Mouse (Mus musculus) mesoderm, embryonic 11.5 days (tissue): Measurements from ENCODE around the gene Ctc1.

Experiments used
- DNase-seq: peaks from one replicate; pipeline ENCODE4 v3.0.0-alpha.2; 2012; ENCODE audit warnings: low read depth, low spot score

The Ctc1 gene

DNA sequence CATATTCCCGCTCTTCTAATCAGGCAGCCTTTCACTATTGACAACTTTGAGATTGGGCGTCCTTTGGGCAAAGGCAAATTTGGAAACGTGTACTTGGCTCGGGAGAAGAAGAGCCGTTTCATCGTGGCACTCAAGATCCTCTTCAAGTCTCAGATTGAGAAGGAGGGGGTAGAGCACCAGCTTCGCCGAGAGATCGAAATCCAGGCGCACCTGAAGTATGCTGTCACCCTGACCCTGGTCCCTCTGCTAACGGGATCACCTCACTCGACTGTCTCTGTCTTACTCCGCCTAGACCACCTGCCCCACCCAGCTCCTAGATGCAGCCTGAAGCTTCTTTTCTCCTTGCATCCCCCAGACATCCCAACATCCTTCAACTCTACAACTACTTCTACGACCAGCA is 32.4 kb downstream of the Ctc1 start:
- DNase-seq: no peak

DNA sequence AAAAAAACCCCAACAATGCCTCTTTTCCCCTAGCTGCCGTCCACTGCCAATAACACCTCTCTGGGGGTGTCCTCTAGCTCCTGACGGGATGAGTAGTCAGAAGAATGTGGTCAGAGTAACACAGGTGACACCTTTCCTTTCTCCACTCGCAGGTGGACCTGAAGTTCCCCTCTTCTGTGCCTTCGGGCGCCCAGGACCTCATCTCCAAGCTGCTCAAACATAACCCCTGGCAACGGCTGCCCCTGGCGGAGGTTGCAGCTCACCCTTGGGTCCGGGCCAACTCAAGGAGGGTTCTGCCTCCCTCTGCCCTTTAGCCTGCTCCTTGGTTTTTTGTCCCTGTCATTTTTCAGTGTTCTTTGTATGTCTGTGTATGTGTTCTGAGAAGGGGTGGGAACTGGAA is 35.0 kb downstream of the Ctc1 start:
- DNase-seq: no peak

GRCm38 (mm10) chr11:69051771-69052170 is 36.1 kb downstream of the Ctc1 start:
- no peak for DNase-seq

- no peak for DNase-seq
These were observed 37.2 kb downstream of the Ctc1 start for GRCm38 (mm10) chr11:69052824-69053421.

GRCm38 (mm10) chr11:69053848-69054247 is 38.1 kb downstream of the Ctc1 start:
- DNase-seq: no peak

GRCm38 (mm10) chr11:69058265-69058664 is 42.6 kb downstream of the Ctc1 start:
- no peak for DNase-seq

- DNase-seq: no peak
These were observed 43.1 kb downstream of the Ctc1 start for GRCm38 (mm10) chr11:69058729-69059356.

- peak; percentile 98 for DNase-seq
These were observed 43.8 kb downstream of the Ctc1 start, which contains the start of gene Borcs6 for GRCm38 (mm10) chr11:69059357-69059974. TSS of gene Borcs6 (plus strand) at chr11:69059717.

GRCm38 (mm10) chr11:69059975-69060411 is 44.3 kb downstream of the Ctc1 start:
- no peak for DNase-seq

DNA sequence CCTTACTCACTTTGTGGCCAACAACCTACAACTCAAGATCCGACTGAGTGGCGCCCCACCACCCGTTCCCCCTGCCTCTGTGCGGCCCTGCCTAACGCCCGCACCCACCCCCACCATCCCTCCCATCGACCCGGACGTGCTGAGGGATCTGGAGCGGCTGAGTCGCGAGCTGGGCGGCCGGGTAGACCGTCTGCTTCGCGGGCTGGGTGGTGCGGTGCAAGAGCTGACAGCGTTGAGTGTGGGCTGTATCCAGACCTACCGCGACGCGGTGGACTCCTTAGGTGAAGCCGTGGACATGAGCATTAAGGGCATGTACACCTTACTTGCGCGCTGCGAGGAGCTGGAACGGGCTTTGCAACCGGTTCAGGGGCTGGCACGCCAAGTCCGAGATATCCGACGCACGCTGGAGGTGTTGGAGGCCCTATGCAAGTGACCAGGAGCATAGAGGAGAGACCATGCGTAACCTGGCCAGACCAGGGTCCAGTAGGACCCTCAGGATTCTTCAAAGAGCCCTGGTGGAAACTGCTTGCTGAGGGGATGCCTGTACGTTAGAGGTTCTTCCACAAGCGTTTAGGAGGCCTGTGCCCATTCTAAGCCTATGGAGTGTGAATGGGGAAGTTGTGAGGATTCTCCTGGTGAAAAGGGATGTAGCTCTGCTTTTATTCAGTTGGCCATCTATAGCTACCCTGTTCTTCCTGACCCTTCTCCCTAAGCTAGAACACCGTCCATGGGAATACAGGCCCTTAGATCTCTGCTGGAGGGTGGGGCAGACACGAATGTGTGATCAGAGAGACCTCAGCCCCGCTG is 44.9 kb downstream of the Ctc1 start:
- DNase-seq: no peak

DNA sequence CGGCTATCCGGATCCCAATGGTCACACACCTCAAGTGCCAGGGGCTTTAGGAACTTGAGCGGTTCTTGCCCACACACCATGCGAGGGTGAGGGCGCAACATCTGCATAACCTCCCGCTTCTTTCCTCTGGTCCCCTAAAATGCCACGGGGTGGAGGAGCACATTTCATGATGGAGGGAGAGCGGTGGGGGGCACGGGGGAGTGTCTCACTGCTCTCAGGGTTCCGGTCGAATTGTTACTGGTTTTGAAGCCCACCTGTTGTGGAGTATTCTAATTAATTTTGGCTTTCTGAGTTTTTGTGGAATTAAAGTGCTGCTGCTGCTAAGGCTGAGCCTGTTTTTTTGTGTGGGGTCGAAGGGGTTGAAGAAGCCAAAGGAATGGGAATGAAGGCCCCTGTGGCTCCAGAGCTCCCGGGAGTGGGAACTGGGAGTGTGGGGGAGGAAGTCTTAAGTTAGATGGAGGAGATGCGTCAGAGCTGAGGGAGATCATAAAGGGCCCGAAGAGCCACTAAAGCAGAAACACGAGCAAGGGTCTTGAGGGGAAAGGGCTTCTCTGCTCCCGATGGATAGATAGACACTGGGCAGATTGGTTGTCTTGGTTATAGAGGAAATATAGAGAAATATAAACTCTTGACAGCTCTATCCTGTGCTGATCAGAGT is 45.7 kb downstream of the Ctc1 start:
- no peak for DNase-seq

GRCm38 (mm10) chr11:69062194-69062760 is 46.6 kb downstream of the Ctc1 start:
- DNase-seq: peak; percentile 78

GRCm38 (mm10) chr11:69062761-69063224 is 47.1 kb downstream of the Ctc1 start:
- peak; percentile 94 for DNase-seq

GRCm38 (mm10) chr11:69063413-69064201 is 47.9 kb downstream of the Ctc1 start:
- DNase-seq: peak; percentile 82

- no peak for DNase-seq
These were observed 48.8 kb downstream of the Ctc1 start for GRCm38 (mm10) chr11:69064259-69065133.

GRCm38 (mm10) chr11:69065394-69065925 is 49.7 kb downstream of the Ctc1 start:
- no peak for DNase-seq

DNA sequence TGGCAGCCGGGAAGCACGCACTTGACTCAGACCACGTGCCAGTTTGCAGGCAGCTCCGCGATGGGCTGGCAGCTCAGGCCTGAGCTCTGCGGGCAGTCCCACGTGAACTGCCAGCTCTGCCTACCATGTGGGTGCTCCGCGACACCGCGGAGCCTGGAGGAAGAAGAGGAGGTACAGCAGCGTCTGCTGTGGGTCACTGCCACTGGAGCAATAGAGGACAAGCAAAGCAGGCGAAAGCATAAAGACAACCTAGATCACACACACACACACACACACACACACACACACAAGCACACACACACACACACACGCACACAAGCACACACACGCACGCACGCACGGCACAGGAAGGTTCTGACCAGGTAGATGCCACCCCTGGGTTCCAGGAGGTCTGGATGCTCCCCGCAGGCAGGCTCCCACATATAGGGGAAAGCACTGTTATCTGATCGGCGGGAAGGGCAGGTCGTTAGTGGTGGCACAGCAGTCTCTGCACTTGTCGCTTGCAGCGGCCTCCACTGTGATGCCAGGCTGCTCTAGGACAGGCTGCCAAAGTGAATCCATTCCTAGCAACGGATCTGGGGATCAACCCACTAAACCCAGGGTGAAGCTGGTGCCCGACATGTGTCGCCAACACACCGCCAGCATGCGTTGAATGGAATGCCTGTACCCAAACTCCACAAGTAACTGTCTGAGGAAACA is 50.6 kb downstream of the Ctc1 start:
- no peak for DNase-seq

DNA sequence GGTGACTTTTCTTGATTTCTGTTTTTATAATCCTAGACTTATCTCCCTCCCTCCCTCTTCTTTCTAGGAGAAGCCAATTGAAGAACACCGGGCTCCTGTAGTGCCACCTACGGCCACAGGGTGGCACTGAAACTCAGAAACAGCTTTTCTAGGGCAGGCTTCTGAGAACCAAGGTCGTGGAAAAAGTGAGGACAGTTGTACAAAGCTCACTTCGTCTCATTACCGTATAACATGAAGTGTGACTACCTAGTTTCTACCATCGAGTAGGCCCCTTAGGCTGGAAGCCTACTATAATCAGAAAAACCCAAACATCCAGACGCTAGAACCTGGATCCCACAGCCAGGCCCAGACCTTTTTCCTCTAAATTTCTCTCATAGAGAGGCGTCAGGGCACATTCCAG is 51.2 kb downstream of the Ctc1 start:
- peak; percentile 89 for DNase-seq
